Mouse (Mus musculus) thymus, adult 2 months (tissue): ENCODE data around the gene Samd7. TPM values are rescaled to one million over a fixed set of nuclear protein-coding genes. Genes with fewer than 3 reads are reported as not detected.

ENCODE experiments used
- DNase-seq: peaks from one replicate; pipeline ENCODE4 v3.0.0; 2021
- H3K27ac ChIP-seq: fragments of 200-500 bp; 2 replicates; pipeline ENCODE4 v1.5.1; 2012; ENCODE audit warnings: low read length, control low read depth; ENCODE audit not compliant: control insufficient read depth, insufficient read depth
- H3K27me3 ChIP-seq: fragments of 200-500 bp; 2 replicates; pipeline ENCODE4 v1.6.1; 2012; ENCODE audit warnings: mild to moderate bottlenecking, low read length, moderate library complexity, mixed read lengths; ENCODE audit not compliant: control insufficient read depth, insufficient read depth
- H3K36me3 ChIP-seq: fragments of 200-500 bp; 2 replicates; pipeline ENCODE4 v1.6.1; 2012; ENCODE audit warnings: mild to moderate bottlenecking, low read length, moderate library complexity; ENCODE audit not compliant: control insufficient read depth, insufficient read depth
- H3K4me1 ChIP-seq: fragments of 200-500 bp; replicated peaks from 2 replicates; pipeline ENCODE4 v1.6.1; 2012; ENCODE audit warnings: low read length; ENCODE audit not compliant: control insufficient read depth, insufficient read depth
- H3K4me3 ChIP-seq: fragments of 200-500 bp; 2 replicates; pipeline ENCODE4 v1.5.1; 2012; ENCODE audit warnings: mild to moderate bottlenecking, low read length, control low read depth, moderate library complexity; ENCODE audit not compliant: control insufficient read depth, insufficient read depth
- CTCF ChIP-seq: fragments of 200-500 bp; IDR thresholded peaks from 2 replicates; pipeline ENCODE4 v1.5.1; 2012; ENCODE audit warnings: mild to moderate bottlenecking, control low read depth, low read length, moderate library complexity, borderline replicate concordance; ENCODE audit not compliant: control insufficient read depth, poor library complexity, insufficient read depth; ENCODE audit errors: extremely low read depth
- POLR2A ChIP-seq: fragments of 200-500 bp; IDR thresholded peaks from 2 replicates; pipeline ENCODE4 v1.6.1; 2012; ENCODE audit warnings: mild to moderate bottlenecking, low read length, control low read depth, moderate library complexity; ENCODE audit not compliant: control insufficient read depth, poor library complexity, insufficient read depth; ENCODE audit errors: extremely low read depth
- WGBS: fragments of 180-500 bp; shearing (Covaris S2); methylation state at CpG from one replicate; pipeline ENCODE4 v1.1.7; 2018; 5-methylcytosine and 5-hydroxymethylcytosine counted together
- polyA plus RNA-seq: library from polyadenylated mRNA; depleted of rRNA; stranded (reverse); fragments of >200 nt; gene quantifications from 2 replicates; pipeline ENCODE4 v1.2.3, GENCODE M21; 2012

Samd7 gene
- polyA plus RNA-seq, 1 experiment, result not detected

- TF ChIP-seq POLR2A (no peak), CTCF (no peak)
- H3K36me3 ChIP-seq, result no peaks in the 10 kb centered on the region
- H3K27me3 ChIP-seq, result no peaks in the 10 kb centered on the region
- no peaks in the 10 kb centered on the region for H3K4me1 ChIP-seq
- H3K4me3 ChIP-seq, result no peak overlapping the region
- DNase-seq, result no peak
- no peak overlapping the region for H3K27ac ChIP-seq
- WGBS, result 94% methylated on average over 1 of the region's 1 CpGs
Measured at GRCm38 (mm10) chr3:30713334-30713733, 32.8 kb upstream of the Samd7 start.

DNA sequence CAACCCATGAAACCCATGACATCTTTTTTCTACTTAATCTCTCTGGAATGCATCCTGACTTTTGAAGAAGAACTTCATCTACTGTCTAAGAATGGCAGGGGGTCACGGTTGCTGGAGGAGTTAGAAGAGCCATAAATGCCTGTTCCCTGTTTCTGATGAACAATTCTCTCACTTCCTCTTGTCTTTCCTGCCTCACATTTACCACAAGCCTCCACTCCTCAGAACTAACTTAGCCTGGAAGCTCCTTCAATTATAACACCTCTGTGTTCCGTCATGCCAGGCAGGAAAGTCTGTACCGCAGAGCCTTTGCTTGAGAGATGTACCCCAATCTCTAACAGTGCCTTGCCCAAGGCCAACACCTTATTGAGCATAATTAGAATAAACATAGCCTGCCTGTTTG is 27.4 kb upstream of the Samd7 start:
- 73% methylated on average over 3 of the region's 3 CpGs for WGBS
- H3K4me3 ChIP-seq, result no peak overlapping the region
- no peak overlapping the region for H3K27ac ChIP-seq
- H3K4me1 ChIP-seq, result no peaks in the 10 kb centered on the region
- H3K36me3 ChIP-seq, result no peaks in the 10 kb centered on the region
- DNase-seq, result no peak
- no peaks in the 10 kb centered on the region for H3K27me3 ChIP-seq
- no peak for TF ChIP-seq POLR2A
- TF ChIP-seq CTCF, result no peak

GRCm38 (mm10) chr3:30722036-30722435 is 24.1 kb upstream of the Samd7 start:
- no peak for DNase-seq
- no peak overlapping the region for H3K27ac ChIP-seq
- H3K27me3 ChIP-seq, result no peaks in the 10 kb centered on the region
- WGBS, result 90% methylated on average over 4 of the region's 4 CpGs
- no peaks in the 10 kb centered on the region for H3K4me1 ChIP-seq
- no peak overlapping the region for H3K4me3 ChIP-seq
- no peak for TF ChIP-seq CTCF
- TF ChIP-seq POLR2A, result no peak
- H3K36me3 ChIP-seq, result no peaks in the 10 kb centered on the region

- no peak overlapping the region for H3K4me3 ChIP-seq
Measured at GRCm38 (mm10) chr3:30722461-30722860, 23.6 kb upstream of the Samd7 start.

GRCm38 (mm10) chr3:30723179-30723578 is 22.9 kb upstream of the Samd7 start:
- no peaks in the 10 kb centered on the region for H3K27me3 ChIP-seq
- H3K4me1 ChIP-seq, result no peaks in the 10 kb centered on the region
- no peaks in the 10 kb centered on the region for H3K36me3 ChIP-seq
- 82% methylated on average over 5 of the region's 5 CpGs for WGBS
- TF ChIP-seq POLR2A (no peak), CTCF (no peak)
- H3K27ac ChIP-seq, result no peak overlapping the region
- DNase-seq, result no peak
- no peak overlapping the region for H3K4me3 ChIP-seq

More at GRCm38 (mm10) chr3:30722461-30722860, 23.6 kb upstream of the Samd7 start:
- H3K27ac ChIP-seq, result no peak overlapping the region
- no peaks in the 10 kb centered on the region for H3K4me1 ChIP-seq
- WGBS, result 91% methylated on average over 2 of the region's 2 CpGs
- no peaks in the 10 kb centered on the region for H3K27me3 ChIP-seq
- TF ChIP-seq CTCF (no peak), POLR2A (no peak)
- no peaks in the 10 kb centered on the region for H3K36me3 ChIP-seq
- DNase-seq, result no peak

GRCm38 (mm10) chr3:30724105-30724824 is 21.8 kb upstream of the Samd7 start:
- no peaks in the 10 kb centered on the region for H3K27me3 ChIP-seq
- no peaks in the 10 kb centered on the region for H3K4me1 ChIP-seq
- no peak overlapping the region for H3K27ac ChIP-seq
- 91% methylated on average over 10 of the region's 10 CpGs for WGBS
- H3K4me3 ChIP-seq, result no peak overlapping the region
- TF ChIP-seq POLR2A (no peak), CTCF (no peak)
- DNase-seq, result no peak
- H3K36me3 ChIP-seq, result no peaks in the 10 kb centered on the region
